Mouse (Mus musculus) right cerebral cortex, postnatal 25 days (tissue): ENCODE measurements at regions not wholly inside any gene's neighbourhood (a gene's known extent, or its start where the extent isn't known, plus 50 kb on each side); places are given as distances from the start of the nearest gene placed in this dataset.
"Not testable (repeated sequence)": the region's sequence is repeated elsewhere in the genome, so short reads cannot be mapped to it uniquely, and the experiment has no call there.

Experiments
- DNase-seq: peaks from one replicate; pipeline ENCODE4 v3.0.0; 2022

- no peak for DNase-seq
Measured at GRCm38 (mm10) chr12:70633194-70633593, 180.3 kb downstream of the Tmx1 start.

GRCm38 (mm10) chr12:70633622-70634365 lies 180.9 kb downstream of the Tmx1 start:
- no peak for DNase-seq

- DNase-seq = no peak
Measured at GRCm38 (mm10) chr12:70635997-70636396, 183.1 kb downstream of the Tmx1 start.

- DNase-seq = no peak
Measured at GRCm38 (mm10) chr12:70640186-70640585, 185.1 kb upstream of the Frmd6 start.

- DNase-seq = no peak
Measured at GRCm38 (mm10) chr12:70644910-70645309, 180.4 kb upstream of the Frmd6 start.

GRCm38 (mm10) chr12:70645407-70645806 lies 179.9 kb upstream of the Frmd6 start:
- no peak for DNase-seq

GRCm38 (mm10) chr12:70647516-70647915 lies 177.8 kb upstream of the Frmd6 start:
- DNase-seq = no peak

- DNase-seq = no peak
Measured at GRCm38 (mm10) chr12:70648179-70648811, 177.0 kb upstream of the Frmd6 start.

GRCm38 (mm10) chr12:70648812-70649188 lies 176.5 kb upstream of the Frmd6 start:
- no peak for DNase-seq

- DNase-seq = no peak
Measured at GRCm38 (mm10) chr12:70649691-70650090, 175.6 kb upstream of the Frmd6 start.

GRCm38 (mm10) chr12:70650470-70650869 lies 174.8 kb upstream of the Frmd6 start:
- no peak for DNase-seq

- no peak for DNase-seq
Measured at GRCm38 (mm10) chr12:70652751-70653150, 172.6 kb upstream of the Frmd6 start.

GRCm38 (mm10) chr12:70653971-70654370 lies 171.3 kb upstream of the Frmd6 start:
- no peak for DNase-seq

GRCm38 (mm10) chr12:70654546-70654945 lies 170.8 kb upstream of the Frmd6 start:
- DNase-seq = no peak

- no peak for DNase-seq
Measured at GRCm38 (mm10) chr12:70655411-70655811, 169.9 kb upstream of the Frmd6 start.

- DNase-seq = no peak
Measured at GRCm38 (mm10) chr12:70655900-70656544, 169.3 kb upstream of the Frmd6 start.

- no peak for DNase-seq
Measured at GRCm38 (mm10) chr12:70656805-70657492, 168.4 kb upstream of the Frmd6 start.

- DNase-seq = no peak
Measured at GRCm38 (mm10) chr12:70657493-70657810, 167.9 kb upstream of the Frmd6 start.

GRCm38 (mm10) chr12:70658106-70658505 lies 167.2 kb upstream of the Frmd6 start:
- DNase-seq = no peak

- DNase-seq = no peak
Measured at GRCm38 (mm10) chr12:70660388-70660787, 164.9 kb upstream of the Frmd6 start.

- DNase-seq = not testable (repeated sequence)
Measured at GRCm38 (mm10) chr12:70668158-70668557, 157.2 kb upstream of the Frmd6 start.

- no peak for DNase-seq
Measured at GRCm38 (mm10) chr12:70672115-70672514, 153.2 kb upstream of the Frmd6 start.

GRCm38 (mm10) chr12:70673188-70673587 lies 152.1 kb upstream of the Frmd6 start:
- DNase-seq = no peak

- DNase-seq = no peak
Measured at GRCm38 (mm10) chr12:70674144-70674543, 151.2 kb upstream of the Frmd6 start.
